Mouse (Mus musculus) embryo, embryonic 11.5 days (tissue): Measurements from ENCODE around the gene Zkscan17.
A peak's percentile ranks its signal among the peaks of the same experiment; 100 is the strongest.

Experiments
- DNase-seq: peaks from one replicate; pipeline ENCODE4 v3.0.0-alpha.2; 2012; ENCODE audit warnings: low read depth, low spot score

Zkscan17 gene

GRCm38 (mm10) chr11:59460459-59460858 lies 66.1 kb downstream of the Zkscan17 start:
- no peak for DNase-seq

- no peak for DNase-seq
These were observed 67.6 kb downstream of the Zkscan17 start for GRCm38 (mm10) chr11:59458973-59459372.

DNA sequence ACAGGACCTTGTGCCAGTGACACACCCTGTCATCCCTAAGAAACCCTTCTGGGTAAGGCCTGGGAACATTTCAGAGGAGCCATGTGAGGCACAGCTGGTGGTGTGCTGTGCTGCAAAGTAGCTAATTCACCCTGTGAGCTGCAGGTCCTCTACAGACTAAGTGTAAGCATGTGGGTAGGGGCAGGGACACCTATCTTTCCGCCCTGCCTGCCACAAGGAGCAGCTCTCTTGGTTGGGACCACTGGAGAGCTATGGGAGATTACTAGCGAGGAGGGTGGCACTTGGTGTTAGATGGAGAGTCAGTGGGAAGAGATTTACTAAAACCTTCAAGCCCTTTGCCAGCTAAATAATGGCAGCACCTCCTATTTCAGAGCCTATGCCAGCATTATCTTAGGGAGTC lies 69.7 kb downstream of the Zkscan17 start:
- DNase-seq: no peak

DNA sequence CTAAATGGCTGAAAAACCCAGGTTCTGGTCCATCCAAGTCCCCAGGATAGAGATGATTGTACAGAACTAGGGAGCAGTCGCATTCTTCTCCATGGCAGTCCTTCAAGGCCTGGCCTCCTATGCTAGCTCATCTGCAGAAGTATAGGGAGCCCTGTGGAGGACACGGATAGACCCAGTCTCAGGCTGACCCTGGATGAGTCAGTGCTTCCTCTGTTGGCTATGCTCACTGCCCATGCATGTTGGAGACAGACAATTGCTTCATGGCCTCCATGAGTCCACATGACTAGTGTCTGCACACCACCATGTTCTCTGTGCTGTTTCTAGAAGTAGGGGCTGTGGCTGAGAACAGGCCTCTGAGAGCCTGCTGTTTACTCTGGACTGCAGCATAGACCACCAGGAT lies 70.2 kb downstream of the Zkscan17 start:
- DNase-seq: no peak

GRCm38 (mm10) chr11:59451086-59451485 lies 75.5 kb downstream of the Zkscan17 start, which contains the start of gene Snap47:
Gene Snap47 (minus strand): TSS chr11:59451186.
- no peak for DNase-seq

- DNase-seq: no peak
These were observed 76.2 kb downstream of the Zkscan17 start for GRCm38 (mm10) chr11:59450230-59450771.

GRCm38 (mm10) chr11:59449741-59450229 lies 76.8 kb downstream of the Zkscan17 start, which contains the start of gene Jmjd4:
Gene Jmjd4 (plus strand): TSS chr11:59450045.
- peak; percentile 84 for DNase-seq

- no peak for DNase-seq
These were observed 83.4 kb downstream of the Zkscan17 start for GRCm38 (mm10) chr11:59443102-59443501.

DNA sequence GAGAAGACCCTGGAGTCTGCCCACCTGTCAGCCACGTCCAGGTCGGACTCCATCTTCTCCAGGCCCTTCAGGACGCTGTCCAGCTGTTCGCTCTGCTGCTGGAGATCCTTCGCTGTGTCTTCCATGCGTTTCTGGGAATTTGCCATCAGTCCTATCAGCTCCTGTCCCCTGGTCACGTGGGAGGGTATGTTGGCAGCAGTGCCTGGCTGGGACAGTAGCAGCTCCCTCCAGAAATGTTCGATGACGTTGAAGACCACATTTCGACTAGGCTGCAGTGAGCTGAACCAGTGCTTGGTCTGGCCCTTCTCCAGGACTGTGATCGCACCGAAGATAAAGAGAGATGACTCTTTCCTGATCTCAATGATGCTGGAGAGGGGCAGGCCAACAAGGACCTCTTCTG lies 88.6 kb downstream of the Zkscan17 start:
- no peak for DNase-seq
